Mouse (Mus musculus) lung, embryonic 15.5 days (tissue): Measurements from ENCODE around the gene Hba-x. TPM values are rescaled to one million over a fixed set of nuclear protein-coding genes. Genes with fewer than 3 reads are reported as not detected.

Experiments
- ATAC-seq: fragments of 200-750 bp; cut with Nextera tagmentation; 2 replicates; pipeline ENCODE4 v1.8.0; 2017; ENCODE audit warnings: moderate number of reproducible peaks, borderline replicate concordance; ENCODE audit not compliant: low FRiP score, low TSS enrichment; ENCODE audit errors: extremely low read depth
- H3K27ac ChIP-seq: fragments of 300-500 bp; sonication (generic); 2 replicates; pipeline ENCODE4 v1.5.1; 2015; ENCODE audit warnings: moderate library complexity, mild to moderate bottlenecking, inconsistent platforms
- H3K27me3 ChIP-seq: fragments of 300-500 bp; sonication (generic); 2 replicates; pipeline ENCODE4 v1.6.1; 2015; ENCODE audit warnings: inconsistent platforms
- H3K36me3 ChIP-seq: fragments of 300-500 bp; sonication (generic); 2 replicates; pipeline ENCODE4 v1.6.1; 2015; ENCODE audit warnings: inconsistent platforms
- H3K4me1 ChIP-seq: fragments of 300-500 bp; sonication (generic); 2 replicates; pipeline ENCODE4 v1.6.1; 2015; ENCODE audit warnings: inconsistent platforms
- H3K4me2 ChIP-seq: fragments of 300-500 bp; sonication (generic); 2 replicates; pipeline ENCODE4 v1.6.1; 2015; ENCODE audit warnings: inconsistent platforms, mild to moderate bottlenecking, moderate library complexity
- H3K4me3 ChIP-seq: fragments of 300-500 bp; sonication (generic); 2 replicates; pipeline ENCODE4 v1.5.1; 2015; ENCODE audit warnings: mild to moderate bottlenecking, inconsistent platforms
- H3K9ac ChIP-seq: fragments of 300-500 bp; sonication (generic); 2 replicates; pipeline ENCODE4 v1.6.1; 2015; ENCODE audit warnings: inconsistent platforms
- H3K9me3 ChIP-seq: fragments of 300-500 bp; sonication (generic); 2 replicates; pipeline ENCODE4 v1.6.1; 2016; ENCODE audit warnings: inconsistent platforms
- WGBS: fragments of 180-500 bp; shearing (Covaris S2); methylation state at CpG from one replicate; pipeline ENCODE4 v1.1.7; 2015; 5-methylcytosine and 5-hydroxymethylcytosine counted together
- polyA plus RNA-seq: library from polyadenylated mRNA; unstranded; fragments of >200 nt; fragmentation: Nextera tagmentation; extraction: Ambion mirVana; gene quantifications from 2 replicates; pipeline ENCODE4 v1.2.1, GENCODE M21; 2015

The Hba-x gene
- polyA plus RNA-seq, 1 experiment from 2014 or later, result 160 TPM

- Histone ChIP-seq H3K36me3 (peaks cover 32% of the 10 kb centered on the region), H3K9me3 (no peaks in the 10 kb centered on the region), H3K27ac (no peak overlapping the region), H3K4me1 (no peaks in the 10 kb centered on the region), H3K4me3 (no peak overlapping the region), H3K9ac (no peak overlapping the region), H3K4me2 (no peak overlapping the region), H3K27me3 (no peaks in the 10 kb centered on the region)
- 94% methylated on average over 1 of the region's 1 CpGs for WGBS
- no peak for ATAC-seq
These were observed 23.1 kb upstream of the Hba-x start for GRCm38 (mm10) chr11:32253121-32253520.

GRCm38 (mm10) chr11:32256146-32256545 lies 20.1 kb upstream of the Hba-x start:
- no peaks in the 10 kb centered on the region for H3K4me1 ChIP-seq
- 96% methylated on average over 1 of the region's 1 CpGs for WGBS
- no peak overlapping the region for H3K4me3 ChIP-seq
- H3K27ac ChIP-seq, result no peak overlapping the region
- H3K9me3 ChIP-seq, result no peaks in the 10 kb centered on the region
- H3K4me2 ChIP-seq, result no peak overlapping the region
- peak; percentile 78; the same call in 1 of the 2 replicates for ATAC-seq
- H3K9ac ChIP-seq, result no peak overlapping the region
- H3K36me3 ChIP-seq, result peaks cover 13% of the 10 kb centered on the region
- no peaks in the 10 kb centered on the region for H3K27me3 ChIP-seq

DNA sequence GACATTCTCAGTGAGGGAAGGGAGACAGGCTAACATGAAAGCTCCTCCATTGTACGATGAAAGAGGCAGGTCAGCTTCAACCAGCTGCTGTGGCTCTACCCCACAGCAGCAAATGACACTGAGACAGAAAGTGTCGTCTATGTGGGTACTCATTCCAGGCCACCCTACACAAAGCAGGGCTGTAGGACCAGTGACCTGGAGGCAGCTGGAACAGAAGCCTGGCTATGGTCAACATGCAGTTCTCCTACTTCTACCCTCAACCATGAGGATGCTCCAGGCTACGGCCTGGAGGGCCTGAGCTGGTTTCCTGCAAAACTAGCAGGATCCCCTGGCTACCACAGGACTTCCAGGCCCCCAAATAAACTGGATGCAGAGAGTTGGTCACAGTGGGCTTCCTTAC lies 19.6 kb upstream of the Hba-x start:
- no peak overlapping the region for H3K4me2 ChIP-seq
- no peaks in the 10 kb centered on the region for H3K9me3 ChIP-seq
- no peak overlapping the region for H3K9ac ChIP-seq
- no peak overlapping the region for H3K27ac ChIP-seq
- no peaks in the 10 kb centered on the region for H3K27me3 ChIP-seq
- H3K36me3 ChIP-seq, result peaks cover 14% of the 10 kb centered on the region
- 85% methylated on average over 3 of the region's 3 CpGs for WGBS
- no peaks in the 10 kb centered on the region for H3K4me1 ChIP-seq
- no peak for ATAC-seq
- no peak overlapping the region for H3K4me3 ChIP-seq

DNA sequence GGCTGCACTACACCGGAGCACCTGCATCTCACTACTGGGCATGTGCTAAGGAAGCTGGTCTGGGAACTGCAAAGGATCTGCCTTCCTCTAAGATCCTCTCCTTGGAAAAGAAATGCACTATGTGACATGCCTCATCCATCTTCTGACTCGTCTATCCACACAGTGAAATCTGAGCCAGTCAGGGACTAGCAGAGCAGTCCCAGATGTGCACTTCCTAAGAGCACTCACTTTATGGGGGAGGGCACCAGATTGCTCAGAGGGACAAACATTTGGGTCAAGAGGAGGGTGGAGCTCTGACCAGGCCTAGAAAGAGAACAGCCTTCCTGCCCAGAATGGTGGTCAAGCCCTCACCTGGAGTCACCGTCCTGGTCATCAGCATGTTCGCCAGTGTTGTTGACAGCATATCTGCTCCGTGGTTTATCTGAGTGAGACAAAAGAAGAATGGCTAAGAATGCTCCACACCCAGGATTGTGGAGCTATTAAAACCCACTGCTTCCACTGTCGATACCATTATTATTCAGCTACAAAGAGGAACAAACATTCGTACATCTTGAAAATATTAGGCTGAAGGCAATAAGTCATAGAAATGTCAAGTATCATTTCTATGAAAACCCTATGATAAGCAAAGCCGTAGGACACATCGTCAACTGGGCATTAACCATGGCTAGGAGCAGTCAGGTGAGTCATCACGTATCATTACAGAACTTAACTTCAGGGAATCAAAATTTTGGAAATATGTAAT lies 13.4 kb upstream of the Hba-x start:
- no peak overlapping the region for H3K4me2 ChIP-seq
- H3K27ac ChIP-seq, result no peak overlapping the region
- no peaks in the 10 kb centered on the region for H3K27me3 ChIP-seq
- no peak overlapping the region for H3K9ac ChIP-seq
- 57% methylated on average over 10 of the region's 10 CpGs for WGBS
- H3K9me3 ChIP-seq, result no peaks in the 10 kb centered on the region
- peaks cover 8% of the 10 kb centered on the region; the same call in 1 of the 2 replicates for H3K36me3 ChIP-seq
- peaks cover 10% of the 10 kb centered on the region for H3K4me1 ChIP-seq
- H3K4me3 ChIP-seq, result no peak overlapping the region
- no peak for ATAC-seq

- Histone ChIP-seq H3K4me3 (no peak overlapping the region), H3K36me3 (peaks cover 8% of the 10 kb centered on the region; the same call in 1 of the 2 replicates), H3K4me1 (peaks cover 15% of the 10 kb centered on the region), H3K27me3 (no peaks in the 10 kb centered on the region), H3K9me3 (no peaks in the 10 kb centered on the region), H3K27ac (no peak overlapping the region), H3K9ac (no peak overlapping the region), H3K4me2 (no peak overlapping the region)
- 94% methylated on average over 3 of the region's 3 CpGs for WGBS
- no peak for ATAC-seq
These were observed 11.0 kb upstream of the Hba-x start for GRCm38 (mm10) chr11:32265117-32265738.

GRCm38 (mm10) chr11:32266194-32266593 lies 10.0 kb upstream of the Hba-x start:
- Histone ChIP-seq H3K4me2 (no peak overlapping the region), H3K9ac (no peak overlapping the region), H3K4me3 (no peak overlapping the region), H3K27ac (no peak overlapping the region), H3K27me3 (no peaks in the 10 kb centered on the region), H3K4me1 (peaks cover 15% of the 10 kb centered on the region), H3K36me3 (peaks cover 8% of the 10 kb centered on the region; the same call in 1 of the 2 replicates), H3K9me3 (no peaks in the 10 kb centered on the region)
- 96% methylated on average over 6 of the region's 6 CpGs for WGBS
- ATAC-seq, result no peak

- no peak for ATAC-seq
These were observed 9.4 kb upstream of the Hba-x start for GRCm38 (mm10) chr11:32266776-32267175.

GRCm38 (mm10) chr11:32267188-32267884 lies 8.9 kb upstream of the Hba-x start, which contains the start of gene Nprl3:
Gene Nprl3, minus strand, starts transcription at chr11:32267707.
- Histone ChIP-seq H3K4me2 (peak within 1 kb of the TSS; percentile 60), H3K4me1 (peaks cover 15% of the 10 kb centered on the region), H3K27ac (peak within 1 kb of the TSS; percentile 88), H3K27me3 (no peaks in the 10 kb centered on the region), H3K4me3 (peak within 1 kb of the TSS; percentile 73), H3K9ac (peak within 1 kb of the TSS; percentile 94), H3K9me3 (no peaks in the 10 kb centered on the region), H3K36me3 (no peaks in the 10 kb centered on the region)
- under 1% methylated on average over 54 of the region's 54 CpGs for WGBS
- ATAC-seq, result peak; percentile 98

More at GRCm38 (mm10) chr11:32266776-32267175, 9.4 kb upstream of the Hba-x start:
- Histone ChIP-seq H3K9me3 (no peaks in the 10 kb centered on the region), H3K4me3 (peak overlapping the region; percentile 73), H3K27me3 (no peaks in the 10 kb centered on the region), H3K4me1 (peaks cover 15% of the 10 kb centered on the region), H3K4me2 (peak overlapping the region; percentile 60), H3K36me3 (peaks cover 5% of the 10 kb centered on the region; the same call in 1 of the 2 replicates), H3K27ac (peak overlapping the region; percentile 88), H3K9ac (peak overlapping the region; percentile 94)
- WGBS, result 15% methylated on average over 6 of the region's 6 CpGs

DNA sequence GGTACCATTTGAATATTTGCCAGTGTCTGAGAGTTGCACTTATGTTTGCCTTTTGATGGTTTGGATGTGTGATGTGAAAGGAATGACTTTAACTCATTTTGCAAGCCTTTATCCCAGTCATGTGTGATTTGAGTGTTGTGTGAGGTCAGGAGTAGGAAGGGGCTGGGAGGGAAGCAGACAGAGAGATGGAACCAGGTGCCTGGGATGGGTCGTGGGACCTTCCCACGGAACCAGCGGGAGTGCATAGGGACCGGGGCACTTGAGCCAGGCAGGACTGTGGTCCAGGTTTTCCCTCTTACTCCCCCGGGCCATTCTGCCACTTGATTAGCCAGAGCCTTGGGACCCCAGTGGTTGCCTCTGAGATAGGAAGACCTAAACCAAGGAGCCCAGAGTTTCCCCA lies 8.2 kb upstream of the Hba-x start:
- Histone ChIP-seq H3K27ac (peak overlapping the region; percentile 88), H3K4me3 (peak overlapping the region; percentile 73), H3K9ac (peak overlapping the region; percentile 94), H3K27me3 (no peaks in the 10 kb centered on the region), H3K36me3 (no peaks in the 10 kb centered on the region), H3K9me3 (no peaks in the 10 kb centered on the region), H3K4me2 (peak overlapping the region; percentile 60), H3K4me1 (peaks cover 15% of the 10 kb centered on the region)
- no peak for ATAC-seq
- WGBS, result 17% methylated on average over 5 of the region's 5 CpGs

DNA sequence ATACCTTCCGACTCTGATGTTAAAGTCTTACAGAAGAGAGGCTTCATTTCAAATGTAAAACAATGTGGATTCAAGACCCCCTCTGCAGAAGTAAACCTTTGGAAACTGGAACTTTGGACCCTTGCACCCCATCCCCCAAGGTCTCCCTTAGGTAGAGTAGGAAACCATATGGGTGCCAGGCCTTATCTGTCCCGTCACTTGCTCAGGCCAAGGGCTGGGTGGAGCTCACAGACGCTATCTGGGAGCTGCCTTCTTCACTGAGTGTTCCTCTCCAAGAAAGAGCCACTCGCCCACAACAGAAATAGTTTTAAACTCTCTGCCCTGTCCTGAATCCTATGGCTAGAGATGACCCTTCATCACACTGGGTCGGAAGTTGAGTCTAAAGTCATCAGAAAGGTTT lies 7.2 kb upstream of the Hba-x start:
- ATAC-seq, result no peak

DNA sequence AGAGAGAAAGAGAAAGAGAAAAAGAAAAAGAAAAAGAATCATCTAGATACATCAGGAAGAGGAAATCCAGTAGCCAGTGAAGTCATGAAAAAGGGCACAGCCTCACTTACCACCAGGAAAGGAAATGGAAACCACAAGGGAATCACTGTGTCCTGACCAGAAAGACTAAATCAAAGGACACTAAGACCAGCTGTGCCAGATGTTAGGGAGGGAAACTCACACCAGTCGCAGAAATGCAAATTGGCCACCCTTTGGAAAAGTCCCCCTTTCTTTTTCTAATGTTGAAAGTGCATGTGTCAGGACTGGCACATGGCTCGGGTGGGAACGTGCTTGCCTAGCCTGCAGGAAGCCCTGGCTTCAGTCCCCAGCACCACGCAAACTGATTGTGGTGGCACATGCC lies 5.0 kb upstream of the Hba-x start:
- no peaks in the 10 kb centered on the region for H3K36me3 ChIP-seq
- H3K27me3 ChIP-seq, result no peaks in the 10 kb centered on the region; the same call in 1 of the 2 replicates
- 39% methylated on average over 4 of the region's 4 CpGs for WGBS
- no peak overlapping the region for H3K9ac ChIP-seq
- H3K4me3 ChIP-seq, result no peak overlapping the region
- no peak overlapping the region for H3K4me2 ChIP-seq
- no peak for ATAC-seq
- no peak overlapping the region for H3K27ac ChIP-seq
- no peaks in the 10 kb centered on the region for H3K9me3 ChIP-seq
- H3K4me1 ChIP-seq, result peaks cover 9% of the 10 kb centered on the region

More for the DNA sequence above, 7.2 kb upstream of the Hba-x start:
- Histone ChIP-seq H3K9me3 (no peaks in the 10 kb centered on the region), H3K4me2 (no peak overlapping the region), H3K36me3 (no peaks in the 10 kb centered on the region), H3K9ac (no peak overlapping the region), H3K4me3 (no peak overlapping the region), H3K4me1 (peaks cover 15% of the 10 kb centered on the region), H3K27ac (no peak overlapping the region), H3K27me3 (no peaks in the 10 kb centered on the region)
- 76% methylated on average over 5 of the region's 5 CpGs for WGBS
